Mouse (Mus musculus): Measurements from ENCODE around the gene Syt15. TPM values are rescaled to one million over a fixed set of nuclear protein-coding genes. Genes with fewer than 3 reads are reported as not detected.

The Syt15 gene
- polyA plus RNA-seq (2014; fragmentation: Nextera tagmentation; extraction: Ambion mirVana): 0.46 and 0.49 TPM in 2 replicates

DNA sequence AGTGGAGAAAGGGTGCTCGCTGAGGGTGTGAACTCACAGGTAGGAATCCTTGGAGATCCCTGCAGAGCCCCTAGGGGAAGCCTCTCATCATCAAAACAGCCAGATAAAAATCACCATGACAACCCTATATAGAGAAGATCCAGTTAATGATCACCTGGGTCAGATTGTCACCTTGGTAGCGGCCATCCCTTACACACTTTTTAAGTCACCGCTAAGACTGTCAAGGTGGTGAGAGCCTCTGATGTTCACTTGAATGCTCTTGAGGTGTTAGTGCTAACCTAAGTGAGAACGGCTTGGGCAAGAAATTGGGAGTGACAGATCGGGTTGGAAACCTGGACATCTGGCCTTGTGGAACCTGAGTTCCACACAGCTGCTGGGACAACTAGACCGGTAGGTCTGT lies at the start of gene Syt15:
Gene Syt15 (plus strand): TSS at position 301 of the 400 bp plus-strand sequence.
- Histone ChIP-seq H3K36me3 (ENCODE audit: control insufficient read depth, insufficient read depth, low read length) (no peaks in the 10 kb centered on the region), H3K9me3 (ENCODE audit: control insufficient read depth, low read length) (no peaks in the 10 kb centered on the region), H3K27me3 (ENCODE audit: control insufficient read depth, insufficient read depth, low read length) (peaks cover 25% of the 10 kb centered on the region; the same call in 1 of the 2 replicates), H3K27ac (ENCODE audit: low read depth, low read length) (no peak within 1 kb of the TSS), H3K4me1 (ENCODE audit: control insufficient read depth, insufficient read depth, low read length) (0 out of 2 replicates have a peak, but pooled peaks cover 5% of the 10 kb centered on the region), H3K9ac (ENCODE audit: low read depth, low read length) (peak within 1 kb of the TSS; percentile 44), H3K4me2 (replicated peaks; ENCODE audit: low read depth, low read length) (peak within 1 kb of the TSS; percentile 57), H3K4me3 (ENCODE audit: low read length) (peak within 1 kb of the TSS; percentile 30)
- ATAC-seq (ENCODE audit: low FRiP score, low TSS enrichment): no peak
- 52% methylated on average over 6 of the region's 6 CpGs for WGBS

- no peak overlapping the region for H3K4me2 ChIP-seq (replicated peaks; ENCODE audit: low read depth, low read length)
- 0 out of 2 replicates have a peak, but pooled peaks cover 3% of the 10 kb centered on the region for H3K27me3 ChIP-seq (ENCODE audit: control insufficient read depth, insufficient read depth, low read length)
- no peak overlapping the region for H3K9ac ChIP-seq (ENCODE audit: low read depth, low read length)
- H3K36me3 ChIP-seq (ENCODE audit: control insufficient read depth, insufficient read depth, low read length): no peaks in the 10 kb centered on the region
- H3K4me3 ChIP-seq (ENCODE audit: low read length): no peak overlapping the region
- ATAC-seq (ENCODE audit: low FRiP score, low TSS enrichment): no peak
- 92% methylated on average over 3 of the region's 3 CpGs for WGBS
- H3K4me1 ChIP-seq (ENCODE audit: control insufficient read depth, insufficient read depth, low read length): no peaks in the 10 kb centered on the region
- no peak overlapping the region for H3K27ac ChIP-seq (ENCODE audit: low read depth, low read length)
- H3K9me3 ChIP-seq (ENCODE audit: control insufficient read depth, low read length): no peaks in the 10 kb centered on the region
Measured at GRCm38 (mm10) chr14:34171107-34171506, 48.3 kb upstream of the Syt15 start.

- no peak overlapping the region for H3K4me2 ChIP-seq (replicated peaks; ENCODE audit: low read depth, low read length)
- ATAC-seq (ENCODE audit: low FRiP score, low TSS enrichment): no peak
- no peaks in the 10 kb centered on the region for H3K36me3 ChIP-seq (ENCODE audit: control insufficient read depth, insufficient read depth, low read length)
- no peak overlapping the region for H3K27ac ChIP-seq (ENCODE audit: low read depth, low read length)
- no peak overlapping the region for H3K9ac ChIP-seq (ENCODE audit: low read depth, low read length)
- no peak overlapping the region for H3K4me3 ChIP-seq (ENCODE audit: low read length)
- no peaks in the 10 kb centered on the region for H3K9me3 ChIP-seq (ENCODE audit: control insufficient read depth, low read length)
- WGBS: 95% methylated on average over 3 of the region's 3 CpGs
- no peaks in the 10 kb centered on the region for H3K27me3 ChIP-seq (ENCODE audit: control insufficient read depth, insufficient read depth, low read length)
- H3K4me1 ChIP-seq (ENCODE audit: control insufficient read depth, insufficient read depth, low read length): no peaks in the 10 kb centered on the region
Measured at GRCm38 (mm10) chr14:34179351-34179750, 40.0 kb upstream of the Syt15 start.

GRCm38 (mm10) chr14:34183101-34183500 lies 36.3 kb upstream of the Syt15 start:
- Histone ChIP-seq H3K9ac (ENCODE audit: low read depth, low read length) (no peak overlapping the region), H3K4me3 (ENCODE audit: low read length) (no peak overlapping the region), H3K9me3 (ENCODE audit: control insufficient read depth, low read length) (no peaks in the 10 kb centered on the region), H3K4me1 (ENCODE audit: control insufficient read depth, insufficient read depth, low read length) (no peaks in the 10 kb centered on the region), H3K27me3 (ENCODE audit: control insufficient read depth, insufficient read depth, low read length) (no peaks in the 10 kb centered on the region), H3K4me2 (replicated peaks; ENCODE audit: low read depth, low read length) (no peak overlapping the region), H3K27ac (ENCODE audit: low read depth, low read length) (no peak overlapping the region), H3K36me3 (ENCODE audit: control insufficient read depth, insufficient read depth, low read length) (no peaks in the 10 kb centered on the region)
- ATAC-seq (ENCODE audit: low FRiP score, low TSS enrichment): no peak
- WGBS: 92% methylated on average over 1 of the region's 1 CpGs

- Histone ChIP-seq H3K27me3 (ENCODE audit: control insufficient read depth, insufficient read depth, low read length) (no peaks in the 10 kb centered on the region), H3K4me3 (ENCODE audit: low read length) (no peak overlapping the region), H3K4me1 (ENCODE audit: control insufficient read depth, insufficient read depth, low read length) (no peaks in the 10 kb centered on the region), H3K36me3 (ENCODE audit: control insufficient read depth, insufficient read depth, low read length) (no peaks in the 10 kb centered on the region), H3K27ac (ENCODE audit: low read depth, low read length) (no peak overlapping the region), H3K9me3 (ENCODE audit: control insufficient read depth, low read length) (no peaks in the 10 kb centered on the region), H3K4me2 (replicated peaks; ENCODE audit: low read depth, low read length) (no peak overlapping the region), H3K9ac (ENCODE audit: low read depth, low read length) (no peak overlapping the region)
- ATAC-seq (ENCODE audit: low FRiP score, low TSS enrichment): no peak
- WGBS: 76% methylated on average over 5 of the region's 5 CpGs
Measured at GRCm38 (mm10) chr14:34188629-34189028, 30.8 kb upstream of the Syt15 start.

DNA sequence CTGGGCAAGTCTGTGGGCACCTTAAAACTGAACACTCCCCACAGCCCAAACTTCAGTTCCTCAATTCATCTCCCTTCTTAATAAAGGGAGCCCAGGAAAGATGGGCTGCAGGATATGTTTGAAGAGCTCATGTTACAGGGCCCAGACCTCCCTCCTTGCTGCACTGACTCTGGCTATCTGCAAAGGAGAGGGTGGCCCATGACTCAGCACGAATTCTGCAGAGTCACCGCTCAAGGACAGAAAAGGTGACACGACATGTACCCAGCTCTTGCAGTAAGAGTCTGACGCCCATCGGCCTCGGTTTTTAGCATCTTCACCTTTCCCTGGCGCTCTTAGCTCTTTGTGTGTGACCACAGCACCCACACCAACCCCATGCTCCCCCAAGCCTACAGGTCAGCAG lies 29.0 kb upstream of the Syt15 start:
- H3K36me3 ChIP-seq (ENCODE audit: control insufficient read depth, insufficient read depth, low read length): no peaks in the 10 kb centered on the region
- 77% methylated on average over 7 of the region's 7 CpGs for WGBS
- no peak overlapping the region for H3K27ac ChIP-seq (ENCODE audit: low read depth, low read length)
- no peaks in the 10 kb centered on the region for H3K4me1 ChIP-seq (ENCODE audit: control insufficient read depth, insufficient read depth, low read length)
- no peak overlapping the region for H3K9ac ChIP-seq (ENCODE audit: low read depth, low read length)
- H3K4me2 ChIP-seq (replicated peaks; ENCODE audit: low read depth, low read length): no peak overlapping the region
- no peak overlapping the region for H3K4me3 ChIP-seq (ENCODE audit: low read length)
- H3K9me3 ChIP-seq (ENCODE audit: control insufficient read depth, low read length): no peaks in the 10 kb centered on the region
- no peak for ATAC-seq (ENCODE audit: low FRiP score, low TSS enrichment)
- H3K27me3 ChIP-seq (ENCODE audit: control insufficient read depth, insufficient read depth, low read length): no peaks in the 10 kb centered on the region

GRCm38 (mm10) chr14:34193879-34194278 lies 25.5 kb upstream of the Syt15 start:
- 66% methylated on average over 4 of the region's 4 CpGs for WGBS
- Histone ChIP-seq H3K36me3 (ENCODE audit: control insufficient read depth, insufficient read depth, low read length) (no peaks in the 10 kb centered on the region), H3K9me3 (ENCODE audit: control insufficient read depth, low read length) (no peaks in the 10 kb centered on the region), H3K4me2 (replicated peaks; ENCODE audit: low read depth, low read length) (no peak overlapping the region), H3K4me1 (ENCODE audit: control insufficient read depth, insufficient read depth, low read length) (no peaks in the 10 kb centered on the region), H3K4me3 (ENCODE audit: low read length) (no peak overlapping the region), H3K27me3 (ENCODE audit: control insufficient read depth, insufficient read depth, low read length) (no peaks in the 10 kb centered on the region), H3K27ac (ENCODE audit: low read depth, low read length) (no peak overlapping the region), H3K9ac (ENCODE audit: low read depth, low read length) (no peak overlapping the region)
- no peak for ATAC-seq (ENCODE audit: low FRiP score, low TSS enrichment)

GRCm38 (mm10) chr14:34195466-34195865 lies 23.9 kb upstream of the Syt15 start:
- no peak overlapping the region for H3K4me3 ChIP-seq (ENCODE audit: low read length)
- 91% methylated on average over 15 of the region's 15 CpGs for WGBS
- H3K9me3 ChIP-seq (ENCODE audit: control insufficient read depth, low read length): no peaks in the 10 kb centered on the region
- no peak for ATAC-seq (ENCODE audit: low FRiP score, low TSS enrichment)
- no peak overlapping the region for H3K27ac ChIP-seq (ENCODE audit: low read depth, low read length)
- no peaks in the 10 kb centered on the region for H3K36me3 ChIP-seq (ENCODE audit: control insufficient read depth, insufficient read depth, low read length)
- H3K4me2 ChIP-seq (replicated peaks; ENCODE audit: low read depth, low read length): no peak overlapping the region
- no peaks in the 10 kb centered on the region for H3K27me3 ChIP-seq (ENCODE audit: control insufficient read depth, insufficient read depth, low read length)
- H3K9ac ChIP-seq (ENCODE audit: low read depth, low read length): no peak overlapping the region
- no peaks in the 10 kb centered on the region; the same call in 1 of the 2 replicates for H3K4me1 ChIP-seq (ENCODE audit: control insufficient read depth, insufficient read depth, low read length)

DNA sequence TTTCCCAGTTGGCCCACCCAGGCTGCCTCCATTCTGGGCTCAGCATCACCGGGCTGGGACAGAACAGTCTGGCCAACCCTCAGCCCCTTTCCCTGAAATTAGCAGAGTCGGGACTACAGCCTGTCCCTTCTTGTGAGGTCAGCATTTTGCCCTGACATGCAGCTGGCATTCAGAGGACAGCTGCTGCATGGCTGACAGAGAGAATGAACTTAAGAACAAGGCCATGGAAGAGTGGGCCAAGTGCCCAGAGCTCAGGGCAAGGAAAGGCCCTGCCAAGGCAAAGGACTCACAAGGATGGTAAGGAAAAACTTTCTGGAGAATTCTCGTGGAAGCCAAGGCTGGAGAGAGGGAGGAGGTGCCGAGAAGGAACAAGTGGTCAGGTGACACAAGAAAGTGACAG lies 22.7 kb upstream of the Syt15 start:
- 26% methylated on average over 4 of the region's 4 CpGs for WGBS
- no peak overlapping the region for H3K9ac ChIP-seq (ENCODE audit: low read depth, low read length)
- H3K4me3 ChIP-seq (ENCODE audit: low read length): no peak overlapping the region
- no peaks in the 10 kb centered on the region for H3K9me3 ChIP-seq (ENCODE audit: control insufficient read depth, low read length)
- H3K4me1 ChIP-seq (ENCODE audit: control insufficient read depth, insufficient read depth, low read length): no peaks in the 10 kb centered on the region; the same call in 1 of the 2 replicates
- no peak for ATAC-seq (ENCODE audit: low FRiP score, low TSS enrichment)
- H3K27ac ChIP-seq (ENCODE audit: low read depth, low read length): no peak overlapping the region
- H3K27me3 ChIP-seq (ENCODE audit: control insufficient read depth, insufficient read depth, low read length): no peaks in the 10 kb centered on the region
- no peaks in the 10 kb centered on the region for H3K36me3 ChIP-seq (ENCODE audit: control insufficient read depth, insufficient read depth, low read length)
- no peak overlapping the region for H3K4me2 ChIP-seq (replicated peaks; ENCODE audit: low read depth, low read length)
